Mouse (Mus musculus): ENCODE data around the gene Rps13.
"Not testable (repeated sequence)": the region's sequence is repeated elsewhere in the genome, so short reads cannot be mapped to it uniquely, and the experiment has no call there.

The Rps13 gene

DNA sequence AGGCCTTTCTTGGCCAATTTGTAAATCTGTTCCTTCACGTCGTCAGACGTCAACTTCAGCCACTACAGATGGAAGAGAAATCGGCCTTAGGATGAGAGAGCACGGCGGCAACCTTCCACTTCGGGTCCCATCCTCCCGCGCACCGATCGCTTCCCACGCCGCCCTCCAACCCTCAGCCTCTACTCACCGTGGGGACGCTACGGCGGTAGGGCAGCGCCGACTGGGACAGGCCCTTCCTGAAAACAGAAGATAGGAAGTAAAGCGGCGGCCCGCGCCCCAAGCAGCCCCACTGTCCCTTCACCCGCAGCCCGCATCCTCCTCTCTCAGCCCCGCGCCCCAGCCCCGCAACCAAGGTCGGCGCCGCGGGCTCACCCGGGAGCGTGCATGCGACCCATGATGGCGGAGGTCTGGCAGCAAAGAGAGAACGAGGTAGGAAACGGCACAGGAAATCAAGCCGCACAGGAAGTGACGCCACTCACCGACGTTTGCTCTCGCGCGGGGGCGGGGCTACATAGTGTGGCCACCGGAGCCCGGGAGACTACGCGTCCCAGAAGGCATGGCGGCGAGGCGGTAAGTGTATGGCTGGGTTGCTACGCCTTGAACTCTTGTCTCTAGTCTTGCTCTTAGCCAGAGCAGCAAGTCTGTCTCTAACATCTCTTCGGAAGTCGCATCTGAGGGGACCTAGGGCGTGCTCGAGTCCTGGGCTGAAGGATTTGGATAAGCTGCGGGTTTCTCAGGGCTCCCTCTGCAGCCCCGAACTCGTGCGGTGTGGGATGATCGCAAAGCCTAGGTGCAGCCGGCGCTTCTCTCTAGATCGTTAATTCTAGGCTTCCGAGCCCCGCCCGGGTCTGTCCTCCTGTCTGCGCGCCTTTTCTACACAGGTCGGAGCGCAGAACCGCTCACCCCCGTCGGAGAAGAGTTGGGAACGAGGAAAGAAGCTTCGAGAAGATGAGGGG, at the start of gene Rps13:
Gene Rps13, minus strand, starts transcription at position 483 of the 956 bp plus-strand sequence.
- DNase-seq = peak; percentile 96

DNA sequence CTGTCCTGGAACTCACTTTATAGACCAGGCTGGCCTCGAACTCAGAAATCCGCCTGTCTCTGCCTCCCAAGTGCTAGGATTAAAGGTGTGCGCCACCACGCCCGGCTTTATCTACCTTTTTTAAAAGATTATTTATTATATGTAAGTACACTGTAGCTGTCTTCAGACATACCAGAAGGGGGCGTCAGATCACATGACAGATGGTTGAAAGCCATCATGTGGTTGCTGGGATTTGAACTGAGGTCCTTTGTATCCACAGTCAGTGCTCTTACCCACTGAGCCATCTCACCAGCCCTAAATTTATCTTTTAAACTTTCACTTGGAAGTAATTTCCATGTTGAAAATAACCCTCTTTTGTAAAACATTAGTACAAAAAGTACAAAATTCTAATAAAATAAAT, 45.2 kb upstream of the Rps13 start:
- DNase-seq = not testable (repeated sequence)

DNA sequence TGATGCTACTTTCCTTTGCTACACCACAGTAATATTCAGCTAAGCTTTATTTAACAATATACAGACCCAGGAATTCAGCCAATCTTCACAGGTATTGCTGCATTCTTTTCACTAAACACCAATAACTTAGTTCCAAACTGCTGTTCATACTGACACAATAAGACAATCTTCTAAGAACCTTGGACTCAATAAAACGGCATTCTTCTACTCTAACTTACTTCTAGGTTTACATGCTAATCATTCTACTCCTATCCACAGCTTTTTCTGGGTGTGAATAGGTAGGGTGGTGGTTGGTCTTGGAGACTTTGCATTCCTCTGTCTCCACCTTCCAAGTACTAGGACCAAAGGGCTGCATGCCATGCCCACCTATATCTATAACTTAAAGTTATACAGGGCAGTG, 40.3 kb upstream of the Rps13 start:
- no peak for DNase-seq

GRCm38 (mm10) chr7:116336226-116336625, 2.2 kb upstream of the Rps13 start:
- DNase-seq = peak; percentile 41

GRCm38 (mm10) chr7:116335133-116335532, 1.1 kb upstream of the Rps13 start:
- DNase-seq = no peak

DNA sequence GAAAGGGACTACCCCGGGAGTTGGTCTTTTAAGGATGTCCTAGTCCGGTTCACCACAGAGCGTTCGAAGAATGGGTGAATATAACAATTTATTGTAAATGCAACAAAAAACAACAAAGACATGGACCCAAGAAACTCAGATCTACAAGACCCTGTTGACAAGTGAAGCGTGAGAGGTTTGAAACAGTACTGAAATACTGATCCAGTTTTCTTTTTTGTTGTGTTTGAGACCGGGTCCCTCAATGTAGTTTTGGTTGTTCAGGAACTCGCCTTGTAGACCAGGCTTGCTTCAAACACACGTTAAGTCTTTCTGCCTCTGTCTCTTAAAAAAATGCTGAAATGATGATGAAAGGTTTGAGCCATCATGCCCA, 659 bp upstream of the Rps13 start:
- DNase-seq = no peak

GRCm38 (mm10) chr7:116331246-116331645, 2.7 kb downstream of the Rps13 start:
- no peak for DNase-seq

DNA sequence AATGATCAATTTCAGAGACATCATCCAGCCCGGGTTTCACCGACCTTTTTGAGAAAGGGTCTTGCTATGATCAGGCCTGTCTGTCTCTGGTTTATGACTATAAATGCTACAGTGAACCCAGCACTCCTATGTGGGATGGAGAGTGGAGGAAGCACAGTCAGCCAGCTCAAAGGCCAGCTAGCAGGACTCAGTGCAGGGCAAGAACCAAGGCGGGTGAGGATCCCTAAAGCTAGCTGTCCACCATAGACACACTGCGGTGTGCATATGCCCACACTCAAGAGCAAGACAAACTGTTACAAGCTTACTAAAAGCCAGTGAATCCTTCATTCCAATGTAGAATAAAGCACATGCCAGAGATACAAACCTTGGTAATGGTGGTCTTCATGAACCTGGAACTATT, 4.1 kb downstream of the Rps13 start:
- no peak for DNase-seq

DNA sequence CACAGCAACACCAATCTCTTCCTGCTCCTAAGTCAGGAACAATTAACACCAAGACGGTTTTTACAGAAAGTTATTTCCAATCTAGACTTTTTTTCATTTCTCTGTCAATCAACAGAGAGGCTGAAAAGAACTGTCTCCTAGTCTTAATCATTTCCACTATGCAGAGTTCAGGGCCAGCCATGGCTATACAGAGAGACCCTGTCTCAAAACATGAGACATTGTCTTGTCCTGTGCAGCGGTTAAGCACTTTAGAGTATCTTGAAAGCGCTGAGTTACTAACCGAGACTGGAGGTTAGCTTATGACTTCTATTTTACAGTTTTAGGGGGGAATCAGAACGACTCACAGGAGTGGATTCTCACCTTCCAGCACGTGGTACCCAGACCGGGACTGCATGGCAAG, 5.2 kb downstream of the Rps13 start:
- no peak for DNase-seq

DNA sequence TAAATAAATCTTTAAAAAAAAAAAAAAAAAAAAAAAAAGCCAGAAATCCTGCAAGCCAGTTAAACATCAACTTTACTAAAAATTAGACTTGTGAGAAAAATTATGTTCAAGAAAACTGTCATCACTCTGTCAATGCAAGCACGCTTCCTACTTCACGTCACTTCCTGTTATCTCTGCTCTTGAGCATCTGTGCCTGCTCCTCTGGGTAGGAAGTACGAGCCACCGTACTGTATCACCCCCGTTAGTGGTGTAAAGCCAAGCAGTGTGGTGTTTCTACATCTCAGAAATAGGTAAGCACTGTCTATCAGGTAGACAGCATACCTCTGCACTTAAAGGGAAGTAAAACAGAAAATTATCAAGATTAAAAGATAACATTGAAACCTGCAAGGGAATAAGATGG, 6.1 kb downstream of the Rps13 start:
- DNase-seq = no peak

DNA sequence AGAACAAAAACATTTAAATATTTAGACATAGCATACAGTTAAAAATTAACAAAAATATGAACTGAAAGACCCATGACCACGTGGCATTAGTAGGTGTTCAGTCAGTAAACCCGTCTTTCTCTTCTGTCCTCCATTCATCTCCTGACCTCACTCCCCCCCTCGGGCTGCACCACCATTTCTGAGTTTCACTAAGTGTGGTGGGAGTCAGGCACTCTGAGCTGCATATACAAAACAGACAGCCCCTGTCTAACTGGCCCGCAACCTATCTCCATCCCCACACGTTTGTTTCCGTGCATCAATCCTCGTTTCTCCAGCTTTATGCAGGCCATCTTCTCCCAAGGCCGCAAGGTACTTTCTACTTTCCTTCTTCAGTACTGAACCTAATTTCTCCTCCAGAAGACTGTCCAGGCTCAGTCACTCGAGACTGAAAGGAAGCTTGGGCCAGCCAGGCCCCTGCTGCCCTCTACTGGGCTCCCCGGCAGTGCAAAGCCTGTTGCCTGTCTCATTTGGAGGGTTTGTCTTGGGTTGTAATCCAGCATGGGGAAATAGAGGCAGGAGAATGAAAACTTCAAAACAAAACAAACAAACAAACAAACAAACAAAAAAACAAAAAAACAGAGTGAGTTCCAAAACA, 10.5 kb downstream of the Rps13 start:
- no peak for DNase-seq

- DNase-seq = no peak
These were observed 24.5 kb downstream of the Rps13 start for GRCm38 (mm10) chr7:116309456-116309855.

DNA sequence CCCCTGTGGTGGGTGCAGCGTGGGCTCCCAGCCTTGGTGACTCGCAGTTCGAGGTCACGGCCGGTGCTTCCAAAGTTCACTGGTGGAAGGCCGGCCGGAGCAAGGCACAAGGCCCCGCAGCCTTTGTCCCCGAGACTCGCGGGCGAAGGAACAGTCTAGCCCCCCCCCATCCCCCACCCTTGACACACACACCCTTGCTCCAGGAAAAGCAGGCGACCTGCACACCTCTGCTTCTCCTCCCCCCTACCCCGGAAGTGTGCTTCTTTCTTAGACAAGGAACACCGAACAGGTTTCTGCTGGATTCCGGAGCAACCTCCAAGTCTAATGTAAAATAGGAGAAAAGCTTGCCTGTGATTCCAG, 25.4 kb downstream of the Rps13 start:
- DNase-seq = no peak

DNA sequence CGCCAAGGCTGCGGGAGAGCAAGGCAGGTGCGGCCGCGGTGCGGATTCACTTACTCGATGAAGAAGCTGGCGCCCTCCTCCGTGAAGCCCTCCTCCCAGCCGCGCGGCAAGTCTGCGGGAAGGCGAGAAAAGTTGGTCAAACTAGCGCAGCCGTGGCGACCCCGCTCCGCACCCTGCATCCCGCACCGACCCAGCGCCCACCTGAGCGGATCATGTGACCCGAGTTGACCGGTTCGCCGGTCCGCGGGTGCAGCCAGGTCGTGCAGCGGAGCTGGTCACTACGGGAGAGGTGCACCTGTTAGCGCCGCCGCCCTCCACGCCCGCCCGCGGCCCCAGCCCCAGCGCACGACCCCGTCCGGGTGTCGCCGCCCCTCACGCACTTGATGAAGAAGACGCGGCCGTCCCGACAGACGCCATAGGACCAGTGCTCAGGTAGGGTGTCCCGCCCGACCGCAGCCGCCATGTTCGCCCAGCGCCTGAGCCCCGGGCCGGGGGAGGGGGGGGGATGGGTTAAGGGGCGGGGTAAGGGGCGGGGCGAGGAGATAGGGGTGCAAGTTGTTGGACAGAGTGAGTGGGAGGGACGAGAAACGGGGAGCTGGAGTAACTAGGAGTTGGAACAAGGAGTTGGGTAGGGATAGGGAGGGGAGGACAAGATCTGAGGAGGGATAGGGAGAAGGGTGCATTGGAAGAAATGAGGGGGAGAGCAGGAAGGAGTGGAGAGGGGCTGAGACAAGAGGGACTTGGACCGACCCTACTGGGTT, 25.9 kb downstream of the Rps13 start, which contains the start of gene Plekha7:
Gene Plekha7, minus strand, starts transcription at position 506 of the 761 bp plus-strand sequence.
- DNase-seq = peak; percentile 31

- peak; percentile 45 for DNase-seq
These were observed 26.7 kb downstream of the Rps13 start for GRCm38 (mm10) chr7:116307099-116307870.

GRCm38 (mm10) chr7:116306601-116307000, 27.4 kb downstream of the Rps13 start:
- no peak for DNase-seq

GRCm38 (mm10) chr7:116301661-116302311, 32.2 kb downstream of the Rps13 start:
- DNase-seq = no peak

GRCm38 (mm10) chr7:116301144-116301543, 32.9 kb downstream of the Rps13 start:
- DNase-seq = no peak

- DNase-seq = no peak
These were observed 35.1 kb downstream of the Rps13 start for GRCm38 (mm10) chr7:116298851-116299250.

DNA sequence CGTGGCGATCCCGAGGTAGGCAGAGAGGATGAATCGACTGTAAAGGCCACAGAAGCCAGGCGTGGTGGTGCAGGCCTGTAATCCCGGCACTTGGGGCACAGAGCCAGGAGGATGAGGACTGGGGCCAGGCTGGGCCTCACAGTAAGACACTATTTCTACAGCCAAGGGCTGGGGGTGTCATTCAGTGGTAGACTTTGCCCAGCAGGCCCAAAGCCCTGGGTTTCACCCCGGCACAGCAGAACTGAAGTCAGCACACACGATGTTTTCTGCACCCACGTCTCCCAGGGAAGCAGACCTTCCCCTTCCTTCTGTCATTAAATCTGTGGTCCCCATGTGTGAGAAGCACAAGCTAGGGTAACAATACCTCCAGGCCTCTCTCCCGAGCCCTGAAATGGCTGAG, 35.6 kb downstream of the Rps13 start:
- DNase-seq = no peak

DNA sequence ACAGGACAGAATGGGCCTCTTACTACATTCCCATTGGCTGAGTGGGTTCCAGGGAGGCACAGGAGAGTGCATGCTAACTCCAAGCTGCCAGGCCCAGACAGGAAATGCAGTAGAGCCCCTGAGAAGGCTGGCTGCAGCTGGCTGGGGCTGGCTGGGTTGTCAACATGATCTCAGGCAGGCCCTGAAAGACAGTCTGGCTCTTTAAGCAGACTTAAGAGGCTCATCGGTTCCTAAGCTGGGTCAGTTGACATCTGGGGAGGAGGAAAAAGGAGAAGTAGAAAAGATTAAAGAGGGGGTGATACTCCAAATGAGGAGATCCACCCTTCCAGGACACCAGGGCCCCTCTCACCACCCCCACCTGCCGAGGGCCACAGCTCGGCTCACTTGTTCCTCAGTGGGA, 39.0 kb downstream of the Rps13 start:
- no peak for DNase-seq

GRCm38 (mm10) chr7:116292377-116292776, 41.6 kb downstream of the Rps13 start:
- DNase-seq = no peak

Measured in cerebellum, adult 11-12 months (tissue).